8 mouse cellular contexts compared by ENCODE assay signal in the genomic region with DNA sequence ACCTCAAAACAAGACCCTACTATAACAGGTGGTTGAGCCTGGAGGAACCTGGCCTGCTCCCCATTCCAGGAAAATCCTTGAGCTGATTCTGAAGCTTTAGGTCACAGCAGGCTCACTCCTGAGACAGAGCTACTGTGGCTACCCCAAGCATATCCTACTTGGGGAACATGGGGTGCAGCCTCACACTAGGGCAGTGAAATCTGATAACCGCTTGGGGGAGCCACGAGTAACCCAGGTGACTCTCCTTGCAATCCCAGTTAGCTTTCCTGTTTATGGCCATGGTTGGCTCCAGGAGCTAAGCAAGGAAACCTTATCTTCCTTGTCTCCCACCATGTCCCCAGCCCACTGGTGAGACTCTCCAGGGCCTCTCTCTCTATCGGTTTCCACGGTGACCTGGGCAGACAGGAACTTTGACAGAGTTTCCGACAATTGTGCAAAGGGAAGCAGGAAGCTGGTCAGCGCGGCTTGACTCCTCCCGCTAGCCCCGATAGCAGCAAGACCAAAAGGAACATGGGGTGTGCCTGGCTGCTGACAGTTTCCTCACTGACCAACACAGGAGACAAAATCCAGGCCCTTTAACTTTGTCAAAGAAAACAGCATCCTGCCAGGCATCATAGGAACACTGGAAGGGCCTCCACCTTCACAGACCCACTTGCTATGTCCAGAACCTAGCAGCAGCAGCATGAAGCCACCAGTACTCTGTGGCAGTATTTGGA. TPM values are rescaled to one million over a fixed set of nuclear protein-coding genes. Genes with fewer than 3 reads are reported as not detected.
A peak's percentile ranks its signal among the peaks of the same experiment; 100 is the strongest.
DNase-seq lines count a peak whose midpoint lies in the region; ATAC-seq lines count a peak whose summit lies in the region.

No protein-coding gene starts in this region.

- H3K4me3 ChIP-seq in embryonic facial prominence, embryonic 13.5 days: no peak overlapping the region
- H3K4me3 ChIP-seq in limb, embryonic 13.5 days: no peak overlapping the region
- H3K4me3 ChIP-seq in midbrain, embryonic 12.5 days: no peak overlapping the region

- no peaks in the 10 kb centered on the region for H3K9me3 ChIP-seq in embryonic facial prominence, embryonic 13.5 days
- H3K9me3 ChIP-seq in limb, embryonic 13.5 days: no peaks in the 10 kb centered on the region
- H3K9me3 ChIP-seq in midbrain, embryonic 12.5 days: no peaks in the 10 kb centered on the region

- peak overlapping the region; percentile 9 for H3K27ac ChIP-seq in embryonic facial prominence, embryonic 13.5 days
- peak overlapping the region; percentile 52; the same call in 1 of the 2 replicates for H3K27ac ChIP-seq in limb, embryonic 13.5 days
- H3K27ac ChIP-seq in midbrain, embryonic 12.5 days (replicated peaks): peak overlapping the region; percentile 87

- H3K9ac ChIP-seq in embryonic facial prominence, embryonic 13.5 days: no peak overlapping the region
- no peak overlapping the region for H3K9ac ChIP-seq in limb, embryonic 13.5 days
- H3K9ac ChIP-seq in midbrain, embryonic 12.5 days (replicated peaks): no peak overlapping the region

- H3K4me2 ChIP-seq in embryonic facial prominence, embryonic 13.5 days: no peak overlapping the region
- H3K4me2 ChIP-seq in limb, embryonic 13.5 days (replicated peaks): no peak overlapping the region
- peak overlapping the region; percentile 11; the same call in 1 of the 2 replicates for H3K4me2 ChIP-seq in midbrain, embryonic 12.5 days (replicated peaks)

- H3K36me3 ChIP-seq in embryonic facial prominence, embryonic 13.5 days: peaks cover 95% of the 10 kb centered on the region
- H3K36me3 ChIP-seq in limb, embryonic 13.5 days: peaks cover 99% of the 10 kb centered on the region
- peaks cover 100% of the 10 kb centered on the region for H3K36me3 ChIP-seq in midbrain, embryonic 12.5 days

- peak; percentile 57 for DNase-seq in adrenal gland, postnatal 10 days
- DNase-seq in heart, postnatal 4 days: peak; percentile 75
- no peak for DNase-seq in urinary bladder, postnatal 10 days (ENCODE audit: low spot score)
- no peak for DNase-seq in cerebellum, postnatal 10 days
- no peak for DNase-seq in urinary bladder, adult 2 months (ENCODE audit: low spot score)

- ATAC-seq in embryonic facial prominence, embryonic 13.5 days (ENCODE audit: insufficient number of reproducible peaks, insufficient read depth, low FRiP score, low TSS enrichment, low read depth): no peak
- no peak for ATAC-seq in limb, embryonic 13.5 days (ENCODE audit: low FRiP score, low read depth)
- ATAC-seq in midbrain, embryonic 12.5 days (ENCODE audit: low FRiP score, low read depth): no peak

- no peaks in the 10 kb centered on the region for H3K27me3 ChIP-seq in embryonic facial prominence, embryonic 13.5 days
- no peaks in the 10 kb centered on the region for H3K27me3 ChIP-seq in limb, embryonic 13.5 days
- no peaks in the 10 kb centered on the region for H3K27me3 ChIP-seq in midbrain, embryonic 12.5 days

- no peaks in the 10 kb centered on the region for H3K4me1 ChIP-seq in embryonic facial prominence, embryonic 13.5 days
- H3K4me1 ChIP-seq in limb, embryonic 13.5 days: peaks cover 9% of the 10 kb centered on the region; the same call in 1 of the 2 replicates
- H3K4me1 ChIP-seq in midbrain, embryonic 12.5 days: peaks cover 48% of the 10 kb centered on the region

- WGBS in embryonic facial prominence, embryonic 13.5 days: 45% methylated on average over 9 of the region's 9 CpGs
- WGBS in limb, embryonic 13.5 days: 56% methylated on average over 9 of the region's 9 CpGs
- WGBS in midbrain, embryonic 12.5 days: 51% methylated on average over 9 of the region's 9 CpGs

RNA-seq across cellular contexts. Expression of gene Sec16a, which starts 29.9 kb away (rescaled TPM):
- total RNA-seq in adrenal gland, postnatal 10 days (2021): 10 to 100 TPM; 47.6 to 48.4 TPM
- polyA plus RNA-seq in embryonic facial prominence, embryonic 13.5 days (2015; fragmentation: Nextera tagmentation; extraction: Ambion mirVana): 22.7 and 27.9 TPM in 2 replicates
- total RNA-seq in heart, postnatal 4 days (2021): 10 to 100 TPM; 37.0 to 39.0 TPM
- 24.9 and 28.1 TPM in 2 replicates for polyA plus RNA-seq in limb, embryonic 13.5 days (2015; fragmentation: Nextera tagmentation; extraction: Ambion mirVana)
- 29.3 and 33.3 TPM in 2 replicates for polyA plus RNA-seq in midbrain, embryonic 12.5 days (2016; fragmentation: Nextera tagmentation; extraction: Ambion mirVana)
- 41.7 and 46.3 TPM in 2 replicates for polyA plus RNA-seq in urinary bladder, adult 2 months (2012; rRNA removed)

RNA-seq across cellular contexts. Expression of gene Notch1, which starts 41.5 kb away (rescaled TPM):
- 10 to 100 TPM; 27.1 to 36.4 TPM for total RNA-seq in adrenal gland, postnatal 10 days (2021)
- 17.3 and 17.8 TPM in 2 replicates for polyA plus RNA-seq in embryonic facial prominence, embryonic 13.5 days (2015; fragmentation: Nextera tagmentation; extraction: Ambion mirVana)
- 10 to 100 TPM; 55.3 to 62.3 TPM for total RNA-seq in heart, postnatal 4 days (2021)
- polyA plus RNA-seq in limb, embryonic 13.5 days (2015; fragmentation: Nextera tagmentation; extraction: Ambion mirVana): 13.7 and 15.5 TPM in 2 replicates
- polyA plus RNA-seq in midbrain, embryonic 12.5 days (2016; fragmentation: Nextera tagmentation; extraction: Ambion mirVana): 53.5 and 56.2 TPM in 2 replicates
- 21.4 and 33.4 TPM in 2 replicates for polyA plus RNA-seq in urinary bladder, adult 2 months (2012; rRNA removed)

Comparison
In these comparisons a context has a peak if more than half of its experiments do, and no peak if none do; other contexts are left out.
1. DNase-seq: peak in adrenal gland, postnatal 10 days (single experiment) and heart, postnatal 4 days (single experiment); none in urinary bladder, postnatal 10 days (single experiment), cerebellum, postnatal 10 days (0 of 2) and urinary bladder, adult 2 months (single experiment).
2. H3K27ac ChIP-seq: peak in every context shown above with its lines; median percentile 87 in midbrain, embryonic 12.5 days; 52 in limb, embryonic 13.5 days; 9 in embryonic facial prominence, embryonic 13.5 days.